Mouse (Mus musculus): Measurements from ENCODE around the gene Atp5e.

DNA sequence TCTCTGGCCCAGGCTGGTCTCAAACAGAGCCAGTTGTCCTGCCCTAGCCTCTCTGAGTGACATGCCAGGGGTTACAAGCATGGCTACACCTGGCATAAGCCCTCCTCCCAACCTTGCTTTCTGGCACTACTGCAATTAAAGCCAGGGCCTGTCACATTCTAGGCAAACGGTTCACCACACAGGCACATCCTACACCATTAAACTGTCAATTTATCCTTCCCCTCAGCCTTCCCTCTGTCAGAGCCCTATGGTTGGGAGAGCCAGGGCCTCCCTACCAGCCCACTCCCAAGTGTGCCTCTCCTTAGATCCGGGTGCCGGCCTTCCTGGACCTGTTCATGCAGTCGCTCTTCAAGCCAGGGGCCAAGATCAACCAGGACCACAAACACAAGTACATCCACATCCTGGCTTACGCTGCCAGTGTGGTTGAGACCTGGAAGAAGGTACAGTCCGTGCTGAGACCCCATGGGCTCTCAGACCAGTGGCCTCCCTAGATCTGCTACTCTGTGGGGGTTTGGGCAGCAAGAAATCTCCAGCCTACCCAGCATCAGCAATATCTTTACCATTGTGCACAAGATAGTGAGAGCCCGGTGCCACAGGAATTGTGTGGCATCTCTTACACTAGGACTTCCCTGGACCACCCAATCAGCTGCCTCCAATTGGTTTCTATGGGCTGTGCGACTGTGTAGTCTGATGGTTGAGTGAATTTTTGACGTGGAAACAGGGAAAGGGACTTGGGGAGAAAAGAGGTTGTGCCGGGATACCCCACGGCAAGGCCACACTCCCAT, 39.4 kb downstream of the Atp5e start:
- TF ChIP-seq EP300 (IDR thresholded peaks at IDR 0.05) = no peak
- no peak for TF ChIP-seq CTCF (IDR thresholded peaks at IDR 0.05)

All from lung, postnatal 0 days (tissue).